Mouse (Mus musculus) lung, embryonic 14.5 days (tissue): ENCODE results near the gene Tac4. TPM values are rescaled to one million over a fixed set of nuclear protein-coding genes. Genes with fewer than 3 reads are reported as not detected.
A peak's percentile ranks its signal among the peaks of the same experiment; 100 is the strongest.

Experiments
- ATAC-seq: fragments of 200-750 bp; cut with Nextera tagmentation; 2 replicates; pipeline ENCODE4 v1.8.0; 2017; ENCODE audit warnings: mild to moderate bottlenecking, moderate TSS enrichment, moderate library complexity; ENCODE audit not compliant: insufficient read depth
- DNase-seq: peaks from one replicate; pipeline ENCODE4 v3.0.0-alpha.2; 2015
- H3K27ac ChIP-seq: fragments of 300-500 bp; sonication (generic); 2 replicates; pipeline ENCODE4 v1.5.1; 2014; ENCODE audit warnings: low read depth, mild to moderate bottlenecking, moderate library complexity
- H3K27me3 ChIP-seq: fragments of 300-500 bp; sonication (generic); 2 replicates; pipeline ENCODE4 v1.6.1; 2014; ENCODE audit warnings: low read length, control low read depth; ENCODE audit not compliant: insufficient read depth
- H3K36me3 ChIP-seq: fragments of 300-500 bp; sonication (generic); 2 replicates; pipeline ENCODE4 v1.6.1; 2014; ENCODE audit warnings: control low read depth; ENCODE audit not compliant: insufficient read depth
- H3K4me1 ChIP-seq: fragments of 300-500 bp; sonication (generic); 2 replicates; pipeline ENCODE4 v1.6.1; 2014; ENCODE audit warnings: antibody characterized with exemption, control low read depth; ENCODE audit not compliant: insufficient read depth
- H3K4me2 ChIP-seq: fragments of 300-500 bp; sonication (generic); 2 replicates; pipeline ENCODE4 v1.6.1; 2014; ENCODE audit warnings: mild to moderate bottlenecking
- H3K4me3 ChIP-seq: fragments of 300-500 bp; sonication (generic); 2 replicates; pipeline ENCODE4 v1.5.1; 2014; ENCODE audit warnings: low read depth, low read length
- H3K9ac ChIP-seq: fragments of 300-500 bp; sonication (generic); 2 replicates; pipeline ENCODE4 v1.6.1; 2014
- H3K9me3 ChIP-seq: fragments of 300-500 bp; sonication (generic); 2 replicates; pipeline ENCODE4 v1.6.1; 2016; ENCODE audit warnings: low read depth, low read length, control low read depth
- CTCF ChIP-seq: IDR thresholded peaks from 2 replicates; pipeline ENCODE4 v1.5.1; 2016; ENCODE audit warnings: antibody characterized with exemption, low read depth
- WGBS: fragments of 180-500 bp; shearing (Covaris S2); extraction: QIAGEN DNeasy Blood & Tissue Kit; methylation state at CpG from one replicate; pipeline ENCODE4 v1.1.7; 2014; 5-methylcytosine and 5-hydroxymethylcytosine counted together
- polyA plus RNA-seq: library from polyadenylated mRNA; unstranded; fragments of >200 nt; fragmentation: Nextera tagmentation; extraction: Ambion mirVana; gene quantifications from 2 replicates; pipeline ENCODE4 v1.2.1, GENCODE M21; 2014

Tac4 gene
- polyA plus RNA-seq, 1 experiment from 2014 or later = not detected

DNA sequence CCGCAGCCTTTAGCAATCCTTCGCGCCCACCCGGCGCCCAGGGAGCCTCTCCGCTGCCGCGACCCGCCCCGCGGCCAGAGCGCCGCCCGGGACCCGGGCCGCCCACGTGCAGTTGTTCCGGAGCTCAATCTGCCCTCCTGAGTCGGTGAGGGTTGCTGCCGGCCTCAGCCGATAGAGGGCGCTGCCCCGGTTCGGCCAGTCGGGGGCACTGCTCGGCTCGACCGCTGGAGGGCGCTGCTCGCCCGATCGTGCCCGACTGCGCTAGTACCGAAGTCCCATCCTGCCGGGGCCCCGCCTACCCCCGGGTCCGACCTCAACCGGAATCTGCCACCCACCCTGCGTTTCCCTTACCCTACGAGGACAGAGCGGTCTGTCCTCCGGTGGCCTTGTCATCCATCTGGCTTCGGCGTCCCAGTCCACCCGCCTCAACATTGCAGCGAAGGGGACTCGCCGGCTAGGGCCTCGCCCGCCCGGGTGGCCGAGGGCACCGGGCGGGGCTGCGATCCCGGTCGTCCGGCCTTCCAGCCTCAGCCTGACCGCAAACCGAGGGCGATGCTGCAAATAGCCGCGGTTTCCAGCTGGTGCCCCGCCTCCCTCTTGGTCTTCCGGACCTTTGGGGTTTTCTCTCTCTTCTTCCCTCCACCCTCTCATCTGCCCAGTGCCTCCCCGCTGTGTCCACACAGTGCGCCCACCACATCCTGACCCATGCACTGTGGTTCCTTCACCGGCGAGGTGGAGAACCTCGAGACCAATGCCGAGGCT lies 2.1 kb upstream of the Tac4 start:
- peak; percentile 96 for TF ChIP-seq CTCF
- WGBS = under 1% methylated on average over 73 of the region's 73 CpGs
- peak overlapping the region; percentile 86 for H3K4me2 ChIP-seq
- H3K4me3 ChIP-seq = peak overlapping the region; percentile 51
- H3K9me3 ChIP-seq = no peaks in the 10 kb centered on the region
- no peaks in the 10 kb centered on the region for H3K36me3 ChIP-seq
- H3K4me1 ChIP-seq = 0 out of 2 replicates have a peak, but pooled peaks cover 4% of the 10 kb centered on the region
- peak overlapping the region; percentile 51; the same call in 1 of the 2 replicates for H3K27ac ChIP-seq
- DNase-seq = peak; percentile 91
- H3K27me3 ChIP-seq = no peaks in the 10 kb centered on the region
- ATAC-seq = peak; percentile 80
- H3K9ac ChIP-seq = peak overlapping the region; percentile 55

DNA sequence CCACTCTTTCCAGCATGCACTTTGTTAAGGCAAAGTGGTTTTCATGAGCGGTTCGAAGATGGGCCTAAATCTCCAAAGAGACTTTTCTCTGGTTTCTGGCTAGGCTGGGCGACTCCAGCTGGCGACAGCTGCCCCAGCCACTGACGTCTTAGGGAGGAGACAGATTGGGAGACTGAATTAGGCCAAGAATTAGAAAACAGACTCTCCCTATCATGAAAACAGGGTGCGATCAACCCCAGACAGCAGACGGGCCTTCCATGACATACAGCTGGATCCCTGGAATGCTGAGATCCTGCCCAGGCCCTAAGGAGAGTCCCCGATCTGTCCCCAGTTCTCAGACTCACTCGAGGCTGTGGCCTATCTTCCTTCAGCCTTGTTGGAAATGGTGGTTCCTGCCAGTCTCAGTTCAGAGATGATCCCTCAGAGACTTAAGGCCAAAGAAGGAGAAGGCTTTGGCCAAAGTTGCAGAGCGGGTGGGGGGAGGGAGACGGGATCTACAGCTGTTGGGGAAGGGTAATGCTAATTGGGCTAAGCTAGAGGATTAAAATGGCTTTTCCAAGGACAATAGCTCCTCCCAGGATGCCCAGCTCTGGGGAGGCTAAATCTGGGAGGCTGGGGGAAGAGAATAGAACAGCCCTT lies 2.6 kb downstream of the Tac4 start:
- no peak for TF ChIP-seq CTCF
- peak; percentile 78 for DNase-seq
- WGBS = 20% methylated on average over 11 of the region's 11 CpGs

DNA sequence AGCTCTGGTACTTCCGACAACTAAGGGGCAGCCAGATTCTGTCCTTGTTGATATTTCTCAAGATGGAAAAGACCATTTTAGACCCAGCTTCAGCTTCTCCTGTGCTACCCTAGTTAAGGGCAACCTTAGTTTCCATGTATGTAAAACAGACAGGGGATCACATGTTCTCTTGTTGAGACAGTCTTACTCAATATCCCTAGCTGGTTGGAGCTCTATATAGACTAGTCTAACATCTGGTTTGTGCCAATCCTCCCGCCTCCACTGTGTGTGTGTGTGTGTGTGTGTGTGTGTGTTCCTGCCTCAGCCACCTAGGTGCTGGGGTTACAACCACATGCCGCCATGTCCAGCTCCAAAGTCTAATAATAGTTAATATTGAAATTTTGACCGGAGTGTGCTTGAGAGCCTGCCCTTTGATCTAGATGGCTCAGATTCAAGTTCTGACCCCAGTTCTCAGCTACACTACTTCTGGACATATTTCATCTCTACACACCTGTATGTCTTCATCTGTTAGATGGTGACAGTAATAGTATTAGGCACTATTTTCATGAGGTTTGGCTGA lies 3.2 kb downstream of the Tac4 start:
- Histone ChIP-seq H3K36me3 (peaks cover 12% of the 10 kb centered on the region; the same call in 1 of the 2 replicates), H3K9me3 (no peaks in the 10 kb centered on the region), H3K27ac (peak overlapping the region; percentile 75), H3K9ac (no peak overlapping the region), H3K4me1 (no peaks in the 10 kb centered on the region), H3K4me3 (no peak overlapping the region), H3K4me2 (no peak overlapping the region), H3K27me3 (no peaks in the 10 kb centered on the region)
- TF ChIP-seq CTCF = no peak
- no peak for ATAC-seq
- DNase-seq = no peak
- 82% methylated on average over 4 of the region's 4 CpGs for WGBS

More for the DNA sequence above, 2.6 kb downstream of the Tac4 start:
- Histone ChIP-seq H3K27ac (peak overlapping the region; percentile 75), H3K9me3 (no peaks in the 10 kb centered on the region), H3K4me1 (no peaks in the 10 kb centered on the region), H3K9ac (no peak overlapping the region), H3K27me3 (no peaks in the 10 kb centered on the region), H3K4me3 (no peak overlapping the region), H3K36me3 (0 out of 2 replicates have a peak, but pooled peaks cover 6% of the 10 kb centered on the region), H3K4me2 (no peak overlapping the region)
- peak; percentile 24; the same call in 1 of the 2 replicates for ATAC-seq

DNA sequence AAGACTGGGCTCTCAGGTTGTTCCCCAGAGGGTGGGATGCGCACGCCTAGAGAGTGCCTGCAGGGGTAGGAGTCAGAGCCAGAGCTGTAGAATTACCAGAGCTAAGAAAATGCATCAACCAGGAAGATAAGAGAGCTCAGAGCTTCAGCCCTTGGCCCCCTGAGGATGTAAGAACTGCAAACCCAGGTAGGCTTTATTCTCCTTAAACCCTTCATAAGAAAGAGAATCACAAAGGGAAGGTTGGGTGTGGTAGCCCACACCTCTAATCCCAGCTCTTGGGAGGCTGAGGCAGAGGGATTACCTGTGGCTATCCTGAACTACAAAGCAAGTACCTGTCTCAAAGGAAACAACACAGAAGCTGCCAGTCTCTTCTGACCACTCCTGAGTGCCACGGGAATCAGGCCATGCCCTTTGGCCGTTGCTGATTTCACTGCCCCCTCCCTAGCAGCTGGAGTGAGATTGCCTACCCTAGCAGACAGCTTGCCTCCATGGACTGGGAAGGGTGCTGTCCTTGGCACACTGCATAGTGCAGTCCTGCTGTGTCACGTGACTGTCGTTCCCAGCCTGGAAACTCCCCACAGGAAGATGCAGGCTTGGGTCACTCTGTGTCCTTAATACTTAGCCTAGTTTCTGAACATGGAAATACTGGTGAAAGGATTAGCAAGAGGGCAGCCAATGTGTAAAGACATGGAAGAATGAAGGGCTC lies 5.4 kb downstream of the Tac4 start:
- peaks cover 33% of the 10 kb centered on the region for H3K36me3 ChIP-seq
- no peak overlapping the region for H3K27ac ChIP-seq
- no peak for TF ChIP-seq CTCF
- no peaks in the 10 kb centered on the region for H3K4me1 ChIP-seq
- H3K27me3 ChIP-seq = no peaks in the 10 kb centered on the region
- no peak overlapping the region for H3K4me2 ChIP-seq
- DNase-seq = no peak
- no peaks in the 10 kb centered on the region for H3K9me3 ChIP-seq
- 46% methylated on average over 6 of the region's 6 CpGs for WGBS
- H3K9ac ChIP-seq = no peak overlapping the region
- ATAC-seq = 0 out of 2 replicates have a peak, but pooled peaks have one; percentile 46
- no peak overlapping the region for H3K4me3 ChIP-seq

DNA sequence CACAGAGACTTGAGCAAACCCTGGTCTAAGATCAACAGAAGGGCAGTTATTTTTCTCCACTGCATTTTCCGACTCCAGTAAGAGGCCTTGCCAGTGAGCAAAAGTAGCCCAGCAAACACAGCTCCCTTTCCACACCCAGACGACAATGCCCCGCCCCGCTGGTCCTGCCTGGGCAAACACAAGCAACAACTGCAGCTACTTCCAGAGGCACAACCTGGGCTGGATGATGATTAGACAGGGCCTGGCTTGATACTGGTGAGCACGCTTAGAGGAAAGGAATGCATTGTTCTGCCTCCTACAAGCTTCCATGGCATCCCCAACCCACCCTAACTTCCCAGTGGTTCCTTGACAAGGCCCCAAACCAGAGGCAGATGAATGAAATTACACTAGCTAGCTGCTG lies 12.3 kb downstream of the Tac4 start:
- Histone ChIP-seq H3K4me2 (no peak overlapping the region), H3K4me3 (no peak overlapping the region), H3K4me1 (no peaks in the 10 kb centered on the region), H3K9ac (no peak overlapping the region), H3K27me3 (no peaks in the 10 kb centered on the region), H3K9me3 (no peaks in the 10 kb centered on the region), H3K27ac (no peak overlapping the region), H3K36me3 (peaks cover 97% of the 10 kb centered on the region)
- DNase-seq = no peak
- TF ChIP-seq CTCF = no peak
- no peak for ATAC-seq
- 65% methylated on average over 5 of the region's 5 CpGs for WGBS

DNA sequence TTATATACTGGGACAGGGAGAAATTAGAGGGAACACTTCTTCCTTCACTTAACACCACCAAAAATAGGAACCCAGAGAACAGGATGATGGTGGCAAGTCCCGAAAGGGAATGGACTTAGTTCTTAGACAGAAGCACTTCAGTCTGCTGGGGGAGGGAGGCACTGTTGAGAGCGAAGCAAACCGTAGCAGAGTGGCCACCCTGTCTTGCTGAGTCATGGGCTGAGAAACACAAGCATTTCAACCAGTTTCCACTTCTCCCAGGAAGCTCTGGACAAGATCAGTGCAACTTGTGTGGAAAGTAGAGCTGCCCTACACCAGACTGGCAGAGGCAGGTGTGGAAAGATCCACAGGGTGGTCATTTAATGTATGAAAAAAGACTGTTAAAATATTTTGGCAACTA lies 13.3 kb downstream of the Tac4 start:
- ATAC-seq (no peak), DNase-seq (no peak)
- Histone ChIP-seq H3K36me3 (peaks cover 98% of the 10 kb centered on the region), H3K9ac (no peak overlapping the region), H3K4me2 (no peak overlapping the region), H3K9me3 (no peaks in the 10 kb centered on the region), H3K4me3 (no peak overlapping the region), H3K4me1 (no peaks in the 10 kb centered on the region), H3K27me3 (no peaks in the 10 kb centered on the region), H3K27ac (no peak overlapping the region)
- TF ChIP-seq CTCF = no peak
- 81% methylated on average over 3 of the region's 3 CpGs for WGBS
